Mouse (Mus musculus) fibroblast of lung, adult 2 months (primary cell): ENCODE data around the gene Scnn1g.

ENCODE experiments used
- DNase-seq: peaks from one replicate; pipeline ENCODE4 v3.0.0-alpha.2; 2011; ENCODE audit warnings: low read depth

Scnn1g gene

DNA sequence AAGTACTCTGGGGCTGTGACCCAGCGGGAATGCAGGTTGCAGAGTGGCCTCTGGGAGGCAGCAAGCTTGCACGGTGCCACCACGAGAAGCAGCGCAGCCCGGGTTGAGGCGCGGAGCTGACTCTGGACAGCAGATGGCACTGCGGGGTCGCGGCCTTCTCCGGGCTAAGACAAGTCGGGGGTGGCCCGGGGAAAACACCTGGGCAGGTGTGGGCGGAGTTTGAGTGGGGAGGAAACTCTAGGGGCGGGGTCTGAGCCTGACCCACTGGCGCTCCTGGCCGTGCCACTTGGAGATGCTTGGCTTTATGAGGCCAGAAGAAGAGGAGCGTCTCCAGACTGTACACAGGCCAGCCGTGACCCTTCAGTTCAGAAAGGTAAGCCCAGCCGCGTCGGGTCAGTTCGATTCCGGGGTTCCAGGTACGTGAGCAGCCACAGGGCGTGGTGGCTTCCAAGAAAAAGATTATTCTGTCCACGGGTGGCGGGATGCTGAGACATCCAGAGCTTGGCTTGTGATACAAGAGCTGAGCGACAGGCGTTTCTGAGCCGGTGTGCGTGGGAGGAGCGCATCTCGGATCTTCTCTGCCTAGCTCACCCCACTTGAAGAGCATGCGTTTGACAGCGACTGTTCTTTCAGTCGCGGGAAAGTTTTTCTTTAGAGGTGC lies at the start of gene Scnn1g:
Gene Scnn1g, plus strand, starts transcription at position 309 of the 661 bp plus-strand sequence.
- DNase-seq: peak; percentile 46

GRCm38 (mm10) chr7:121685140-121685984 lies 48.9 kb upstream of the Scnn1g start:
- no peak for DNase-seq

GRCm38 (mm10) chr7:121689338-121689737 lies 44.9 kb upstream of the Scnn1g start:
- no peak for DNase-seq

DNA sequence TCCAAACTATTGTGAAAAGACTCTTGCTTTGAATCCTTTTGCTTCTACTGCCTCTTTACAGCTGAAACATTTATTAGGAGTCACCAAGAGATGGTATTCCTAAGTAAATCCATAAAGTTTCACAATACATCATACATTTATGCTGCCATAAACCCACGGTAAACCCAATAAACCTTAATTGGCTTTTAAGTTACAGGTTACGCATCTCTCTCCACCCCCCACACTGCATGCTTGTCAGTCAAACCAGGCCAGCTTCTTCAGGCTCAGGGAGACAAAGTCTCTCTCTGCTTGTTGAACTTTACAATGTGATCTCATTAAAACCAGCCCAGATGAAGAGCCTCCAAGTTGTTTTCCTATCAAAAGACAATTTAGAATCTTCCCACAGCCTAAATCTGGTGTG lies 42.5 kb upstream of the Scnn1g start:
- DNase-seq: no peak

- DNase-seq: no peak
Measured at GRCm38 (mm10) chr7:121697170-121697569, 37.1 kb upstream of the Scnn1g start.

DNA sequence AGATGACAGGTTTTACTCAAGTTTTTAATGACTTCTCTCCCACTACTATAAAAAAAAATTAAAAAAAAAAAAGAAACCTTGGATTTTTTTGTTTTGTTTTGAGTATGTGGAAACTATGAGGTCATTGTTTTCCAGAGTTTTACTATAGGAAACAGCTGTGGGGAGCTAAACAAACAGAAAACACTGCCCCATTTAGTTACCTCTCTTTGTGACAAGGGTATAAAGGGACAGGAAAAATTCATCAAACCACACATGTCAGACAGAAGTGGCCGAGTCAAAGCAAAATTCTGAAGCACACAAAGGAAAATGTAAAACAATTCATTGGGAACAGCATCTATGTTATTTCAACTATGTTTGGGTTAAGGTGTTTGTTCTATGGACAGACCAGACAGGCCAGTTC lies 36.7 kb upstream of the Scnn1g start:
- DNase-seq: no peak

- no peak for DNase-seq
Measured at GRCm38 (mm10) chr7:121699218-121699617, 35.1 kb upstream of the Scnn1g start.

- no peak for DNase-seq
Measured at GRCm38 (mm10) chr7:121700480-121700879, 33.8 kb upstream of the Scnn1g start.

DNA sequence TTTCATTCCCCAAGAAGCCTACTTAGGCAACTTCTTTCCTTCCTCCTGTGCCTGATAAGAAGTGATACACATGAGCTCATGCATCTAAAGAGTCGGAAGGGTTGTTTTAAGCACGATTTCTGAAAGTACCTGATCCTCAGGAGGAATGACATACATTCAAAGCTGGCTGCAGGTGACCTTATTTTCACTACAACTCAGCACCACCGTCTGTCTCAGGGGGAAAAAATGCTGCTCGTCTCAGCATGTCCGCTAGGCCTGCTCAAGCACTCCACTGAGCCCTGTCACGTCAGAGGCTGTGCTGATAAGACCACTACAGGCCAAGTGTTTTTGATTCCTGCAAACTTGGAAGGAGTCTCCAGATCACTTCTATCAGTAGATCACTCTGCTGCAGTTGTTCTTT lies 32.3 kb upstream of the Scnn1g start:
- DNase-seq: no peak

DNA sequence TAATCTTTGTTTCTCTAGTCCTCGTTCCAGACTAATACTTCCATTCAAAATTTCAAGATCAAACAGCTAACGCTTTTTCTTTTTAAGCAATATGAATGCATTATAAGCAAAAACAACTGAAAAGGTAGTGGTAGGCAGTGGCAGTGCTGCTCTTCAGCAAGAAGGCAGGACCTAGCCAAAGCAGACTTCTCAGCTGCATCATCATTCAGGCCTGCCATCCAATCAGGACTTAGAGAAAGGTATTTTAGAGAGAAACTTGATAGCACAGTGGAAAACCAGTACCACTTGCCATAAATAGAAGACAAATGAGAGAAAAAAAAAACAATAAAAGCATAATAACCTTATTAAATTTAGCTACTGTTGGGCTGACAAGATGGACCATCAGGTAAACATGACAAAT lies 29.2 kb upstream of the Scnn1g start:
- no peak for DNase-seq

- DNase-seq: no peak
Measured at GRCm38 (mm10) chr7:121706411-121707072, 27.7 kb upstream of the Scnn1g start.

- peak; percentile 88 for DNase-seq
Measured at GRCm38 (mm10) chr7:121707073-121707667, 27.1 kb upstream of the Scnn1g start, which contains the start of gene Usp31. Gene Usp31 (minus strand): TSS chr7:121707253.

DNA sequence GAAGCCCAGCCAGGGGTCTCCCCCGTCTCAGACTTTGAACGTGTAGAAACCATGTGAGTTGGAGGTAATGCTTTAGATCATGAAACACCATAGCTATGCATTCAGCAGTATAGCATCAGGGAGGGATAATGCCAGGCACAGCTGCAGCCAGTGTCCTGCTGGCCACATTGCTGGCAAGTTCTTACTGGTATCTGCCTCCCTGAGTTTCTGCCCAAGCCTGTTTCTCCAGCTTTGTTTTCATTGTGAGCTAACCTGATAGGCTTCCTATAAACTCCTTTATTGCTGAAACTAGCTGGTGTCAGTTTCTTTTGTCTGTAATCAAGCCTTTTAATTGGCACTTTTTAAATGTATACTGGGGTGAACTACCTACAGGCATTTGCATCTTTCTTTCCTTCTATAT lies 23.1 kb upstream of the Scnn1g start:
- DNase-seq: no peak

DNA sequence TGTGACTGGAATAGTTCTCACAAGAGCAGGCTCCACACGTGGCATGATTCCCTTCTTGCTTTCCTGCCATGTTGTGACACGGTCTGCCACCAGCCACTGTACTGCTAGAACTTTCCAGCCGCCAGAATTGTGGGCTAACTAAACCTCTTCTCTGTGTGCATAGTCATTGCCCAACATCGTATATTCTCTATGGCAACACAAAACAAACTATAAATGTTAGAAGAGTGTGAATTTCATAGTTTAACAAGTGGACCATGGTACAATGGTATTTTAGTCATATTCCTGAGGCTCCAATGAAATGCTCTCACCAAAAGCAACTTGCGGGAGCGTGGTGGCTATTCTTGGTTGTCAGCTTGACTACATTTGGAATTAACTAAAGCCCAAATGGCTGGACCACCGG lies 17.2 kb upstream of the Scnn1g start:
- no peak for DNase-seq

GRCm38 (mm10) chr7:121730225-121730624 lies 4.1 kb upstream of the Scnn1g start:
- DNase-seq: no peak

GRCm38 (mm10) chr7:121737511-121738415 lies 3.5 kb downstream of the Scnn1g start:
- DNase-seq: no peak

- DNase-seq: no peak
Measured at GRCm38 (mm10) chr7:121750244-121750643, 16.0 kb downstream of the Scnn1g start.

GRCm38 (mm10) chr7:121754748-121755147 lies 20.5 kb downstream of the Scnn1g start:
- no peak for DNase-seq

DNA sequence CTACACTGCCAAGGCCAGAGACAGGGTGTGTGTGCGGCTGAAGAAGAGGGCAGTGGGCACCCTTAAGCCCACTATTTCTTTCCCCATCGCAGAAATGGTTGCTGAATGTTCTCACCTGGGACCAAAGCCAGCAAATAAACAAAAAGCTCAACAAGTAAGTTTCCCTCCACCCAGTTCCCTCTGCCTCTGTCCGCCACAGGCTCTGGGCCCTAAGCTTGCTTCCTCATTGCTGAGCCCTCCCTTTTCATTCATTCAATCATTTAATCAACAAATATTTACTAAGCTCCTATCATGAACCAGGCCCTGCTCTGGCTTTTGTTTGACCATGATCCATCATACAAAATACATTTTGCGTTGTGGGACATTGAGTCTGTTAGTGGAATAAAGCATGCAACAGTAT lies 29.0 kb downstream of the Scnn1g start:
- DNase-seq: no peak

- DNase-seq: no peak
Measured at GRCm38 (mm10) chr7:121767900-121768299, 33.6 kb downstream of the Scnn1g start.

DNA sequence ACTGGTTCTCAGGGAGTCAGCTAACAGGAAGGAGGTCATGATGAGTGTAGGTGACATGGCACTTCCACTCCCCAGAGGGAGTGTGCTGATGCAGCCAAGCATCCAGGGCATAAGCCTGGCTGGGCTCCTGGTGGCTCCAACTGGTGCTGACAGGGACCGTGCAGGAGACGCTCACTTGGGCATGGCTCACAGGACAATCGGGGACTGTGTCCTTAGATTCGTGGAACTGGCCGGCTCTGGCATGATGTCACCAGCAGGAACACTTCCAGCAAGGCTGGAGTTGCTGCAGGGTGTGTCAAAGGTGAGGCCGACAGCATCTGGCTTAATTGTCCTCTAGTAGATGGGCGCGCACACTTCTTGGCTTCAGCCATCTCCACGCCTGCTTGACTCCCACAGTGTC lies 34.7 kb downstream of the Scnn1g start:
- no peak for DNase-seq
